Mouse (Mus musculus) heart, postnatal 0 days (tissue): Measurements from ENCODE around the gene Yjefn3. TPM values are rescaled to one million over a fixed set of nuclear protein-coding genes. Genes with fewer than 3 reads are reported as not detected.

Experiments used
- ATAC-seq: fragments of 200-750 bp; cut with Nextera tagmentation; 2 replicates; pipeline ENCODE4 v1.8.0; 2017; ENCODE audit warnings: low read depth, moderate number of reproducible peaks, moderate library complexity; ENCODE audit not compliant: insufficient read depth
- DNase-seq: peaks from one replicate; pipeline ENCODE4 v3.0.0-alpha.2; 2016; ENCODE audit warnings: low spot score
- H3K27ac ChIP-seq: fragments of 300-500 bp; sonication (generic); 2 replicates; pipeline ENCODE4 v1.5.1; 2014; ENCODE audit warnings: low read depth, mild to moderate bottlenecking
- H3K27me3 ChIP-seq: fragments of 300-500 bp; sonication (generic); 2 replicates; pipeline ENCODE4 v1.6.1; 2014; ENCODE audit warnings: low read length, mixed read lengths; ENCODE audit not compliant: control insufficient read depth, insufficient read depth
- H3K36me3 ChIP-seq: fragments of 300-500 bp; sonication (generic); replicated peaks from 2 replicates; pipeline ENCODE4 v1.6.1; 2014; ENCODE audit warnings: low read length, mixed read lengths; ENCODE audit not compliant: control insufficient read depth, insufficient read depth
- H3K4me1 ChIP-seq: fragments of 300-500 bp; sonication (generic); 2 replicates; pipeline ENCODE4 v1.6.1; 2014; ENCODE audit warnings: antibody characterized with exemption; ENCODE audit not compliant: control insufficient read depth, insufficient read depth
- H3K4me2 ChIP-seq: fragments of 300-500 bp; sonication (generic); 2 replicates; pipeline ENCODE4 v1.6.1; 2014; ENCODE audit warnings: low read depth, mild to moderate bottlenecking, low read length, moderate library complexity
- H3K4me3 ChIP-seq: fragments of 300-500 bp; sonication (generic); 2 replicates; pipeline ENCODE4 v1.5.1; 2014; ENCODE audit warnings: low read depth, low read length
- H3K9ac ChIP-seq: fragments of 300-500 bp; sonication (generic); replicated peaks from 2 replicates; pipeline ENCODE4 v1.6.1; 2014; ENCODE audit warnings: low read depth, low read length, mixed read lengths
- H3K9me3 ChIP-seq: fragments of 300-500 bp; sonication (generic); replicated peaks from 2 replicates; pipeline ENCODE4 v1.6.1; 2016; ENCODE audit warnings: low read length; ENCODE audit not compliant: control insufficient read depth
- CTCF ChIP-seq: IDR thresholded peaks from 2 replicates; pipeline ENCODE4 v1.5.1; 2016; ENCODE audit warnings: antibody characterized with exemption, control low read depth, low read depth
- EP300 ChIP-seq: IDR thresholded peaks from 2 replicates; pipeline ENCODE4 v1.6.1; 2016; ENCODE audit warnings: antibody characterized with exemption, low read depth
- WGBS: fragments of 180-500 bp; shearing (Covaris S2); extraction: QIAGEN DNeasy Blood & Tissue Kit; methylation state at CpG from one replicate; pipeline ENCODE4 v1.1.7; 2014; 5-methylcytosine and 5-hydroxymethylcytosine counted together
- polyA plus RNA-seq: library from polyadenylated mRNA; unstranded; fragments of >200 nt; fragmentation: Nextera tagmentation; extraction: Ambion mirVana; gene quantifications from 2 replicates; pipeline ENCODE4 v1.2.1, GENCODE M21; 2015
- total RNA-seq: library from RNA; depleted of rRNA; stranded (reverse); fragments of >200 nt; gene quantifications from 2 replicates; pipeline ENCODE4 v1.2.3, GENCODE M21; 2014; ENCODE audit warnings: low replicate concordance

Yjefn3 gene
- total and polyA plus RNA-seq, 2 experiments from 2014 or later = 1.2 to 13.9 TPM

GRCm38 (mm10) chr8:69933811-69934210 is 31.3 kb upstream of the Yjefn3 start:
- H3K4me3 ChIP-seq = no peak overlapping the region
- ATAC-seq = no peak
- TF ChIP-seq EP300 (no peak), CTCF (no peak)
- no peak overlapping the region for H3K27ac ChIP-seq
- no peak overlapping the region for H3K9ac ChIP-seq
- peaks cover 34% of the 10 kb centered on the region for H3K4me1 ChIP-seq
- H3K9me3 ChIP-seq = no peaks in the 10 kb centered on the region
- no peak for DNase-seq
- H3K36me3 ChIP-seq = peaks cover 13% of the 10 kb centered on the region
- WGBS = 33% methylated on average over 2 of the region's 2 CpGs
- no peak overlapping the region for H3K4me2 ChIP-seq
- H3K27me3 ChIP-seq = no peaks in the 10 kb centered on the region

GRCm38 (mm10) chr8:69926901-69927300 is 24.4 kb upstream of the Yjefn3 start:
- no peak for DNase-seq
- ATAC-seq = no peak
- peaks cover 9% of the 10 kb centered on the region; the same call in 1 of the 2 replicates for H3K36me3 ChIP-seq
- H3K9ac ChIP-seq = no peak overlapping the region
- no peaks in the 10 kb centered on the region for H3K27me3 ChIP-seq
- no peak overlapping the region for H3K4me3 ChIP-seq
- no peaks in the 10 kb centered on the region; the same call in 1 of the 2 replicates for H3K4me1 ChIP-seq
- H3K9me3 ChIP-seq = no peaks in the 10 kb centered on the region
- TF ChIP-seq CTCF (no peak), EP300 (no peak)
- no peak overlapping the region for H3K4me2 ChIP-seq
- H3K27ac ChIP-seq = no peak overlapping the region

GRCm38 (mm10) chr8:69923986-69924385 is 21.5 kb upstream of the Yjefn3 start:
- H3K27ac ChIP-seq = no peak overlapping the region
- no peak for DNase-seq
- H3K4me1 ChIP-seq = no peaks in the 10 kb centered on the region; the same call in none of the 2 replicates
- no peak overlapping the region for H3K9ac ChIP-seq
- no peaks in the 10 kb centered on the region for H3K27me3 ChIP-seq
- H3K36me3 ChIP-seq = peaks cover 9% of the 10 kb centered on the region; the same call in 1 of the 2 replicates
- 36% methylated on average over 1 of the region's 1 CpGs for WGBS
- no peak overlapping the region for H3K4me2 ChIP-seq
- TF ChIP-seq EP300 (no peak), CTCF (no peak)
- no peak for ATAC-seq
- H3K4me3 ChIP-seq = no peak overlapping the region
- no peaks in the 10 kb centered on the region for H3K9me3 ChIP-seq

DNA sequence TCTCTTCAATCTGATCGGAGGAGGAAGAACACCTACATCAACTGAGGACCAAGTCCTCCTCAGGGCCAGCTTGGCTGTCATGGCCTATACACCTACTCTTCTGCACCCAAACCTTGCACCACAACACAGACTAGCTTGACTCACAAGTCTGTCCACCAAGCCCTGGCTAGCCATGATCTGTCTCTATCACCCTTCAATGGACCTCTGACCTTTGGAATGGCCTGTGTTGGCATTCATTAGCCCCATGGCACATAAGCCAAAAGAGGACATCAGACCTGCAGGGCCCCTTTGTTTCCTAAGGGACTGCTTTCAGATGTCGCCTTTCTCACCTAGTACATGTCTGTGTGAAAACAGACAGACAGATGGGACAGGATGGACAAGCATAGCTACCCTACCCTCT is 18.6 kb upstream of the Yjefn3 start:
- H3K27me3 ChIP-seq = no peaks in the 10 kb centered on the region
- peaks cover 18% of the 10 kb centered on the region for H3K36me3 ChIP-seq
- H3K9ac ChIP-seq = no peak overlapping the region
- H3K4me3 ChIP-seq = no peak overlapping the region
- no peak overlapping the region for H3K4me2 ChIP-seq
- WGBS = 90% methylated on average over 2 of the region's 2 CpGs
- DNase-seq (no peak), ATAC-seq (no peak)
- peak overlapping the region; percentile 63; the same call in 1 of the 2 replicates for H3K27ac ChIP-seq
- no peaks in the 10 kb centered on the region; the same call in none of the 2 replicates for H3K4me1 ChIP-seq
- H3K9me3 ChIP-seq = no peaks in the 10 kb centered on the region
- TF ChIP-seq CTCF (no peak), EP300 (no peak)

GRCm38 (mm10) chr8:69919876-69920662 is 17.6 kb upstream of the Yjefn3 start:
- peak; percentile 70 for DNase-seq
- H3K36me3 ChIP-seq = peaks cover 18% of the 10 kb centered on the region
- no peak; the same call in 1 of the 2 replicates for ATAC-seq
- WGBS = 36% methylated on average over 11 of the region's 11 CpGs
- H3K9me3 ChIP-seq = no peaks in the 10 kb centered on the region
- H3K27ac ChIP-seq = peak overlapping the region; percentile 63
- H3K4me3 ChIP-seq = no peak overlapping the region
- no peak for TF ChIP-seq EP300
- H3K9ac ChIP-seq = no peak overlapping the region
- no peak overlapping the region for H3K4me2 ChIP-seq
- H3K27me3 ChIP-seq = no peaks in the 10 kb centered on the region
- H3K4me1 ChIP-seq = no peaks in the 10 kb centered on the region; the same call in none of the 2 replicates

GRCm38 (mm10) chr8:69919010-69919409 is 16.5 kb upstream of the Yjefn3 start:
- TF ChIP-seq CTCF (peak; percentile 97), EP300 (no peak)
- Histone ChIP-seq H3K36me3 (peaks cover 27% of the 10 kb centered on the region), H3K9ac (no peak overlapping the region), H3K4me1 (no peaks in the 10 kb centered on the region; the same call in none of the 2 replicates), H3K27ac (0 out of 2 replicates have a peak overlapping the region, but pooled peaks have one; percentile 24), H3K4me2 (no peak overlapping the region), H3K9me3 (no peaks in the 10 kb centered on the region), H3K27me3 (no peaks in the 10 kb centered on the region), H3K4me3 (no peak overlapping the region)
- DNase-seq = peak; percentile 62
- WGBS = 44% methylated on average over 1 of the region's 1 CpGs
- ATAC-seq = peak; percentile 31; the same call in 1 of the 2 replicates
